8 mouse cellular contexts compared by ENCODE assay signal in the genomic region with DNA sequence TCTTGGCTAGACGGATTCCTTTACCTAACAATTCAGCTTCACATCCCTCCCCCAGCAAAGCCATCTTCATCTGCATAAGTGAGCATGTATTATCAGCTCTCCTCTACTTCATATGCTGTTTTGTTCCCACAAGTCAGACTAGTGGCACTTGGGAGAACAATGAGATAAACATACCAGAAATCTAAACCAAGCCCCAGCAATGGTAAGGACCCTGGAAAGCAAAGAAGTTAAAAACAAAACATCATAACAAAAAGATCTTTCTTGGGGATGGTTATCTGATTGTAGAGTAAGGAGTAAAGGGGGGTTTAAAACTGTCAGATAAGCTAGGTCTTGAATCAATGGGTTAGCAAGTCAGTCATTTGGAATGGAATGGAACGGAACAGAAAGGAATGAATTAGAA. TPM values are rescaled to one million over a fixed set of nuclear protein-coding genes. Genes with fewer than 3 reads are reported as not detected.
DNase-seq lines count a peak whose midpoint lies in the region; ATAC-seq and TF ChIP-seq lines count a peak whose summit lies in the region.

No protein-coding gene starts in this region.

- no peaks in the 10 kb centered on the region for H3K27me3 ChIP-seq in lung, embryonic 16.5 days (ENCODE audit: control insufficient read depth, insufficient read depth, low read depth, low read length)
- H3K27me3 ChIP-seq in embryonic facial prominence, embryonic 13.5 days = no peaks in the 10 kb centered on the region
- no peaks in the 10 kb centered on the region for H3K27me3 ChIP-seq in intestine, postnatal 0 days (replicated peaks; ENCODE audit: control insufficient read depth, insufficient read depth, low read length)
- no peaks in the 10 kb centered on the region for H3K27me3 ChIP-seq in neural tube, embryonic 14.5 days (ENCODE audit: control insufficient read depth, insufficient read depth, low read length)

- ATAC-seq in lung, embryonic 16.5 days (ENCODE audit: low read depth) = no peak
- ATAC-seq in embryonic facial prominence, embryonic 13.5 days (ENCODE audit: insufficient number of reproducible peaks, insufficient read depth, low FRiP score, low TSS enrichment, low read depth) = no peak
- no peak for ATAC-seq in intestine, postnatal 0 days
- ATAC-seq in neural tube, embryonic 14.5 days (ENCODE audit: low read depth) = no peak
- no peak for ATAC-seq in activated CD4-positive, CD25-positive, alpha-beta regulatory T cell, adult 4 months

- no peak for DNase-seq in lung, postnatal 25 days (ENCODE audit: low spot score)
- no peak for DNase-seq in right cerebral cortex, postnatal 36 days (ENCODE audit: low spot score in 2 of 2)
- DNase-seq in spleen, postnatal 4 days (ENCODE audit: low spot score in 2 of 2) = no peak

- TF ChIP-seq CTCF in intestine, postnatal 0 days (IDR thresholded peaks at IDR 0.05; ENCODE audit: low read depth) = no peak

- H3K36me3 ChIP-seq in lung, embryonic 16.5 days (ENCODE audit: control insufficient read depth, insufficient read depth, low read length) = peaks cover 3% of the 10 kb centered on the region; the same call in 1 of the 2 replicates
- peaks cover 15% of the 10 kb centered on the region for H3K36me3 ChIP-seq in embryonic facial prominence, embryonic 13.5 days
- no peaks in the 10 kb centered on the region for H3K36me3 ChIP-seq in intestine, postnatal 0 days (ENCODE audit: control insufficient read depth, insufficient read depth)
- no peaks in the 10 kb centered on the region for H3K36me3 ChIP-seq in neural tube, embryonic 14.5 days (ENCODE audit: control insufficient read depth, insufficient read depth, low read length)

- WGBS in lung, embryonic 16.5 days = 29% methylated on average over 2 of the region's 2 CpGs
- WGBS in embryonic facial prominence, embryonic 13.5 days = 16% methylated on average over 2 of the region's 2 CpGs
- WGBS in intestine, postnatal 0 days = 41% methylated on average over 2 of the region's 2 CpGs
- 5% methylated on average over 2 of the region's 2 CpGs for WGBS in neural tube, embryonic 14.5 days

- peak overlapping the region; percentile 90 for H3K4me2 ChIP-seq in lung, embryonic 16.5 days (ENCODE audit: low read depth, low read length)
- H3K4me2 ChIP-seq in embryonic facial prominence, embryonic 13.5 days = peak overlapping the region; percentile 80
- H3K4me2 ChIP-seq in intestine, postnatal 0 days (replicated peaks; ENCODE audit: low read depth) = peak overlapping the region; percentile 90
- H3K4me2 ChIP-seq in neural tube, embryonic 14.5 days (ENCODE audit: low read depth, low read length) = peak overlapping the region; percentile 54

- H3K27ac ChIP-seq in lung, embryonic 16.5 days (ENCODE audit: low read length) = no peak overlapping the region
- H3K27ac ChIP-seq in embryonic facial prominence, embryonic 13.5 days = no peak overlapping the region
- no peak overlapping the region for H3K27ac ChIP-seq in intestine, postnatal 0 days (ENCODE audit: low read depth, low read length)
- peak overlapping the region; percentile 75 for H3K27ac ChIP-seq in neural tube, embryonic 14.5 days (ENCODE audit: low read depth, low read length)

- peak overlapping the region; percentile 97 for H3K4me3 ChIP-seq in lung, embryonic 16.5 days (ENCODE audit: low read length)
- peak overlapping the region; percentile 90 for H3K4me3 ChIP-seq in embryonic facial prominence, embryonic 13.5 days
- H3K4me3 ChIP-seq in intestine, postnatal 0 days (ENCODE audit: low read depth, low read length) = peak overlapping the region; percentile 91
- peak overlapping the region; percentile 88 for H3K4me3 ChIP-seq in neural tube, embryonic 14.5 days (ENCODE audit: low read depth, low read length)

- H3K9ac ChIP-seq in lung, embryonic 16.5 days (ENCODE audit: low read length) = peak overlapping the region; percentile 97
- H3K9ac ChIP-seq in embryonic facial prominence, embryonic 13.5 days = peak overlapping the region; percentile 94
- peak overlapping the region; percentile 80; the same call in 1 of the 2 replicates for H3K9ac ChIP-seq in intestine, postnatal 0 days (ENCODE audit: low read depth, low read length)
- H3K9ac ChIP-seq in neural tube, embryonic 14.5 days (replicated peaks; ENCODE audit: low read depth, low read length) = peak overlapping the region; percentile 97

- no peaks in the 10 kb centered on the region for H3K9me3 ChIP-seq in lung, embryonic 16.5 days (ENCODE audit: control insufficient read depth, low read length)
- no peaks in the 10 kb centered on the region for H3K9me3 ChIP-seq in embryonic facial prominence, embryonic 13.5 days
- no peaks in the 10 kb centered on the region for H3K9me3 ChIP-seq in intestine, postnatal 0 days (ENCODE audit: control insufficient read depth)
- no peaks in the 10 kb centered on the region for H3K9me3 ChIP-seq in neural tube, embryonic 14.5 days (ENCODE audit: control insufficient read depth, low read length)

- H3K4me1 ChIP-seq in lung, embryonic 16.5 days (replicated peaks; ENCODE audit: control insufficient read depth, insufficient read depth, low read length) = peaks cover 7% of the 10 kb centered on the region
- peaks cover 8% of the 10 kb centered on the region for H3K4me1 ChIP-seq in embryonic facial prominence, embryonic 13.5 days
- H3K4me1 ChIP-seq in intestine, postnatal 0 days (replicated peaks; ENCODE audit: control insufficient read depth, insufficient read depth, low read length) = no peaks in the 10 kb centered on the region
- peaks cover 10% of the 10 kb centered on the region for H3K4me1 ChIP-seq in neural tube, embryonic 14.5 days (ENCODE audit: control insufficient read depth, insufficient read depth, low read length)

RNA-seq across cellular contexts. Expression of a gene that starts 0.9 kb away (rescaled TPM):
- 61.3 and 65.2 TPM in 2 replicates for polyA plus RNA-seq in lung, embryonic 16.5 days (2015; fragmentation: Nextera tagmentation; extraction: Ambion mirVana)
- 90.2 and 95.6 TPM in 2 replicates for polyA plus RNA-seq in embryonic facial prominence, embryonic 13.5 days (2015; fragmentation: Nextera tagmentation; extraction: Ambion mirVana)
- 36.8 and 39.0 TPM in 2 replicates for polyA plus RNA-seq in intestine, postnatal 0 days (2015; fragmentation: Nextera tagmentation; extraction: Ambion mirVana)
- 192 and 216 TPM in 2 replicates for polyA plus RNA-seq in neural tube, embryonic 14.5 days (2014; fragmentation: Nextera tagmentation; extraction: Ambion mirVana)
- 10 to 100 TPM; 13.2 to 13.3 TPM for polyA plus RNA-seq in activated CD4-positive, CD25-positive, alpha-beta regulatory T cell, adult 4 months (2017; shearing (Covaris generic))

RNA-seq across cellular contexts. Expression of a gene that starts 15.4 kb away (rescaled TPM):
- polyA plus RNA-seq in lung, embryonic 16.5 days (2015; fragmentation: Nextera tagmentation; extraction: Ambion mirVana) = 29.0 and 31.4 TPM in 2 replicates
- polyA plus RNA-seq in embryonic facial prominence, embryonic 13.5 days (2015; fragmentation: Nextera tagmentation; extraction: Ambion mirVana) = 54.1 and 65.1 TPM in 2 replicates
- polyA plus RNA-seq in intestine, postnatal 0 days (2015; fragmentation: Nextera tagmentation; extraction: Ambion mirVana) = 17.6 and 19.1 TPM in 2 replicates
- polyA plus RNA-seq in neural tube, embryonic 14.5 days (2014; fragmentation: Nextera tagmentation; extraction: Ambion mirVana) = 69.9 and 96.5 TPM in 2 replicates
- polyA plus RNA-seq in activated CD4-positive, CD25-positive, alpha-beta regulatory T cell, adult 4 months (2017; shearing (Covaris generic)) = 1 to 10 TPM; 2.2 to 3.2 TPM

RNA-seq across cellular contexts. Expression of a gene that starts 19.8 kb away (rescaled TPM):
- 411 and 414 TPM in 2 replicates for polyA plus RNA-seq in lung, embryonic 16.5 days (2015; fragmentation: Nextera tagmentation; extraction: Ambion mirVana)
- polyA plus RNA-seq in embryonic facial prominence, embryonic 13.5 days (2015; fragmentation: Nextera tagmentation; extraction: Ambion mirVana) = 616 and 642 TPM in 2 replicates
- polyA plus RNA-seq in intestine, postnatal 0 days (2015; fragmentation: Nextera tagmentation; extraction: Ambion mirVana) = 185 and 230 TPM in 2 replicates
- 471 and 524 TPM in 2 replicates for polyA plus RNA-seq in neural tube, embryonic 14.5 days (2014; fragmentation: Nextera tagmentation; extraction: Ambion mirVana)
- polyA plus RNA-seq in activated CD4-positive, CD25-positive, alpha-beta regulatory T cell, adult 4 months (2017; shearing (Covaris generic)) = 100 to 1,000 TPM; 234 to 326 TPM

RNA-seq across cellular contexts. Expression of a gene that starts 24.9 kb away (rescaled TPM):
- 0.25 and 0.83 TPM in 2 replicates for polyA plus RNA-seq in lung, embryonic 16.5 days (2015; fragmentation: Nextera tagmentation; extraction: Ambion mirVana)
- polyA plus RNA-seq in embryonic facial prominence, embryonic 13.5 days (2015; fragmentation: Nextera tagmentation; extraction: Ambion mirVana) = 31.7 and 42.3 TPM in 2 replicates
- 2.7 and 2.8 TPM in 2 replicates for polyA plus RNA-seq in intestine, postnatal 0 days (2015; fragmentation: Nextera tagmentation; extraction: Ambion mirVana)
- 0.93 and 1.2 TPM in 2 replicates for polyA plus RNA-seq in neural tube, embryonic 14.5 days (2014; fragmentation: Nextera tagmentation; extraction: Ambion mirVana)
- 1 to 10 TPM in 1 of 2 experiments, under 1 TPM in 1; 0.71 to 1.2 TPM for polyA plus RNA-seq in activated CD4-positive, CD25-positive, alpha-beta regulatory T cell, adult 4 months (2017; shearing (Covaris generic))

RNA-seq across cellular contexts. Expression of a gene that starts 29.8 kb away (rescaled TPM):
- 51.8 and 52.7 TPM in 2 replicates for polyA plus RNA-seq in lung, embryonic 16.5 days (2015; fragmentation: Nextera tagmentation; extraction: Ambion mirVana)
- polyA plus RNA-seq in embryonic facial prominence, embryonic 13.5 days (2015; fragmentation: Nextera tagmentation; extraction: Ambion mirVana) = 12.4 and 12.5 TPM in 2 replicates
- 15.0 and 15.9 TPM in 2 replicates for polyA plus RNA-seq in intestine, postnatal 0 days (2015; fragmentation: Nextera tagmentation; extraction: Ambion mirVana)
- 49.6 and 51.4 TPM in 2 replicates for polyA plus RNA-seq in neural tube, embryonic 14.5 days (2014; fragmentation: Nextera tagmentation; extraction: Ambion mirVana)
- polyA plus RNA-seq in activated CD4-positive, CD25-positive, alpha-beta regulatory T cell, adult 4 months (2017; shearing (Covaris generic)) = 1 to 10 TPM in 1 of 2 experiments, under 1 TPM in 1; 0.91 to 2.7 TPM
